Mouse (Mus musculus) heart, embryonic 11.5 days (tissue): Measurements from ENCODE around the gene Selenos. TPM values are rescaled to one million over a fixed set of nuclear protein-coding genes. Genes with fewer than 3 reads are reported as not detected.

Experiments
- ATAC-seq: fragments of 200-750 bp; cut with Nextera tagmentation; replicated peaks from 2 replicates; pipeline ENCODE4 v1.8.0; 2017; ENCODE audit warnings: moderate library complexity; ENCODE audit not compliant: insufficient number of reproducible peaks, low FRiP score, low TSS enrichment
- H3K27ac ChIP-seq: fragments of 300-500 bp; sonication (generic); 2 replicates; pipeline ENCODE4 v1.5.1; 2014; ENCODE audit warnings: mild to moderate bottlenecking, low read depth, low read length
- H3K27me3 ChIP-seq: fragments of 300-500 bp; sonication (generic); 2 replicates; pipeline ENCODE4 v1.6.1; 2014; ENCODE audit warnings: mild to moderate bottlenecking, low read length, mixed read lengths; ENCODE audit not compliant: control insufficient read depth, insufficient read depth
- H3K36me3 ChIP-seq: fragments of 300-500 bp; sonication (generic); 2 replicates; pipeline ENCODE4 v1.6.1; 2014; ENCODE audit warnings: mild to moderate bottlenecking, low read length, moderate library complexity, mixed read lengths; ENCODE audit not compliant: control insufficient read depth, insufficient read depth
- H3K4me1 ChIP-seq: fragments of 300-500 bp; sonication (generic); 2 replicates; pipeline ENCODE4 v1.6.1; 2014; ENCODE audit warnings: low read length; ENCODE audit not compliant: control insufficient read depth, insufficient read depth
- H3K4me2 ChIP-seq: fragments of 300-500 bp; sonication (generic); 2 replicates; pipeline ENCODE4 v1.6.1; 2014; ENCODE audit warnings: mild to moderate bottlenecking, moderate library complexity
- H3K4me3 ChIP-seq: fragments of 300-500 bp; sonication (generic); 2 replicates; pipeline ENCODE4 v1.5.1; 2014; ENCODE audit warnings: low read depth, low read length
- H3K9ac ChIP-seq: fragments of 300-500 bp; sonication (generic); 2 replicates; pipeline ENCODE4 v1.6.1; 2014; ENCODE audit warnings: mild to moderate bottlenecking, low read depth, low read length, moderate library complexity
- H3K9me3 ChIP-seq: fragments of 300-500 bp; sonication (generic); replicated peaks from 2 replicates; pipeline ENCODE4 v1.6.1; 2016; ENCODE audit warnings: low read length; ENCODE audit not compliant: control insufficient read depth
- WGBS: fragments of 180-500 bp; shearing (Covaris S2); extraction: QIAGEN DNeasy Blood & Tissue Kit; methylation state at CpG from one replicate; pipeline ENCODE4 v1.1.7; 2014; ENCODE audit not compliant: insufficient replicate concordance; 5-methylcytosine and 5-hydroxymethylcytosine counted together
- polyA plus RNA-seq: library from polyadenylated mRNA; unstranded; fragments of >200 nt; fragmentation: Nextera tagmentation; extraction: Ambion mirVana; gene quantifications from 2 replicates; pipeline ENCODE4 v1.2.1, GENCODE M21; 2014

Gene Selenos
- 76.4 and 85.5 TPM in 2 replicates for polyA plus RNA-seq

DNA sequence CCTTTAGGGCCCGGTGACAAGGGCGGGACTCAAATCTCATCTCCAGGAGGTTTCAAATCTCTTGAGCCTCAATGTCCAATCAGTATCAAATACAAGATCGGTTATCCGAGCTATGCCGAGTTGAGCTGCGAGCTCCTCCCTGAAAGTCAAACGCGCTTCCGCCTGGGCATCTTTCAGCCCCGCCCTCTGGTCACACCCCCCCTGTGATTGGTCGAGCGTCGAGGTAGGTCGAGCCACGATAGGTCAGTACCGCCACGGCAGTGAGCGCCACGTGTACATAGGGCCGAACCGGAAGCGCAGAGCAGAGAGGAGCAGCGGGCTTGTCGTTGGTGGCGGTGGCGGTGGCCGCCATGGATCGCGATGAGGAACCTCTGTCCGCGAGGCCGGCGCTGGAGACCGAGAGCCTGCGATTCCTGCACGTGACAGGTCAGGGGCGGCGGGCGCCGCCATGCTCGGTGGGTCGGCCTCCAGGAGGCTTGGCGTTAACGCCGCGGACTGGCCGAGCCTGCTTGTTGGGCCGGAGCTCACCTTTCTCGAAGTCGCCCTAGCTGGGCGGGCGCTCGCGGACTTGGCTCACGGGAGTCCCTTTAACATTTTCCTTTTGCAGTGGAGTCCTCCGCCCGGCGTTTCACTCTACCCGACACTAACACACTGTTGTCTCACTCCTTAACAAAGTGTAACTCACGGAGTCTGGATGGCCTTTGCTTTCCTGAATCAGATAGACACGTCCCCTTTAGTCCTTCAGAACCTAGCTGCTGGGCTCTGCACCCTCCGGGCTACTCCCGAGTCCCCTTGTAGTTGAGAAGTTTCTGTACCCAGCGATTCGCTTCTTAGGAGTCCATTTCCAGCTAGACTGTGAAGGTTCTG, at the start of gene Selenos:
Gene Selenos (plus strand): TSS at position 286 of the 867 bp plus-strand sequence.
- H3K9me3 ChIP-seq: no peaks in the 10 kb centered on the region
- peak within 1 kb of the TSS; percentile 75 for H3K4me3 ChIP-seq
- H3K27ac ChIP-seq: peak within 1 kb of the TSS; percentile 47; the same call in 1 of the 2 replicates
- peak within 1 kb of the TSS; percentile 83 for H3K4me2 ChIP-seq
- peaks cover 13% of the 10 kb centered on the region for H3K36me3 ChIP-seq
- peaks cover 8% of the 10 kb centered on the region; the same call in 1 of the 2 replicates for H3K4me1 ChIP-seq
- under 1% methylated on average over 65 of the region's 65 CpGs for WGBS
- ATAC-seq: peak; percentile 100
- H3K9ac ChIP-seq: peak within 1 kb of the TSS; percentile 74
- no peaks in the 10 kb centered on the region for H3K27me3 ChIP-seq

DNA sequence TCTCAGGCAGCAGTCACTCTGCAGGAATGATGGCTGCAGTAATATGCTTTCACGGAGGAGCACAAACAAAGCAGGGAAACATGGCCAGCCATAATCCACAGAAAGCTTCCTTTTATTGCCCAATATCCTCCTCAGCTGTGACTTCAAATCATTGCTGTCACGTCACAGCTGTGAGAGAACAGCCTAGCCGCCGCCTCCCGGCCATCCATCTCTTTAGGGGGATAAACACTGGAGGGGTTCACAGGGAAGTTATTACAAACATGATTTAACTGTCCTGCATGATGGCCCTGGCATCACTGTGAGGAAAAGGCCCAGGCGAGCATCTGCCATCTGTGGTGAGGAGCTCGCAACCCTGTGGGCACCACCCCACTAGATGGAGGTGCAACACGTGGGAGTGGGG, 42.6 kb upstream of the Selenos start:
- Histone ChIP-seq H3K27ac (no peak overlapping the region), H3K36me3 (no peaks in the 10 kb centered on the region), H3K4me1 (peaks cover 4% of the 10 kb centered on the region; the same call in 1 of the 2 replicates), H3K27me3 (peaks cover 9% of the 10 kb centered on the region), H3K4me2 (no peak overlapping the region), H3K4me3 (no peak overlapping the region), H3K9ac (no peak overlapping the region), H3K9me3 (no peaks in the 10 kb centered on the region)
- no peak for ATAC-seq
- WGBS: 73% methylated on average over 8 of the region's 8 CpGs

DNA sequence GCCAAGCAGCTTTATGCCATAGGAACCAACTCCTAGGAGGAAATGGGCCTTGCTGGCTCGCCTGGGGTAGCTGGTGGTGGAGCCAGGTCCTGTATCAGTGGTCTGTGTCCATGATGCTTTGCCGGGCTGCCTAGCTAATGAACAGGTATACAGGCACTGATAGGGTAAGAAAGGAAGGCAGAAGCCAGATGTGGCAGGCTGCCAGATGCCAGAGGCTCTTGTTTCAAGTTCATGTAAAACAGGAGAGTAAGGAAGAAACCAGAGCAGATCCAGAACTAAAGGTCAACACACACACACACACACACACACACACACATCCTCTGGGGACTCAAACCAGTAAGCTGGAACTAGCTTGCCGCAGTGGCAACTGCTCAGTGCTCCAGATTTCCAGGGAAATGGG, 41.2 kb upstream of the Selenos start:
- H3K9ac ChIP-seq: no peak overlapping the region
- no peak for ATAC-seq
- no peaks in the 10 kb centered on the region for H3K36me3 ChIP-seq
- H3K4me1 ChIP-seq: peaks cover 4% of the 10 kb centered on the region; the same call in 1 of the 2 replicates
- H3K4me3 ChIP-seq: no peak overlapping the region
- 56% methylated on average over 3 of the region's 3 CpGs for WGBS
- H3K27ac ChIP-seq: no peak overlapping the region
- no peaks in the 10 kb centered on the region for H3K9me3 ChIP-seq
- H3K4me2 ChIP-seq: no peak overlapping the region
- H3K27me3 ChIP-seq: peaks cover 9% of the 10 kb centered on the region

- peaks cover 4% of the 10 kb centered on the region; the same call in 1 of the 2 replicates for H3K4me1 ChIP-seq
- H3K4me2 ChIP-seq: no peak overlapping the region
- H3K9me3 ChIP-seq: no peaks in the 10 kb centered on the region
- H3K36me3 ChIP-seq: no peaks in the 10 kb centered on the region
- H3K27me3 ChIP-seq: peaks cover 9% of the 10 kb centered on the region
- H3K27ac ChIP-seq: no peak overlapping the region
- no peak overlapping the region for H3K4me3 ChIP-seq
- WGBS: 84% methylated on average over 11 of the region's 11 CpGs
- no peak for ATAC-seq
- no peak overlapping the region for H3K9ac ChIP-seq
Measured at GRCm38 (mm10) chr7:66038730-66039129, 40.7 kb upstream of the Selenos start.

DNA sequence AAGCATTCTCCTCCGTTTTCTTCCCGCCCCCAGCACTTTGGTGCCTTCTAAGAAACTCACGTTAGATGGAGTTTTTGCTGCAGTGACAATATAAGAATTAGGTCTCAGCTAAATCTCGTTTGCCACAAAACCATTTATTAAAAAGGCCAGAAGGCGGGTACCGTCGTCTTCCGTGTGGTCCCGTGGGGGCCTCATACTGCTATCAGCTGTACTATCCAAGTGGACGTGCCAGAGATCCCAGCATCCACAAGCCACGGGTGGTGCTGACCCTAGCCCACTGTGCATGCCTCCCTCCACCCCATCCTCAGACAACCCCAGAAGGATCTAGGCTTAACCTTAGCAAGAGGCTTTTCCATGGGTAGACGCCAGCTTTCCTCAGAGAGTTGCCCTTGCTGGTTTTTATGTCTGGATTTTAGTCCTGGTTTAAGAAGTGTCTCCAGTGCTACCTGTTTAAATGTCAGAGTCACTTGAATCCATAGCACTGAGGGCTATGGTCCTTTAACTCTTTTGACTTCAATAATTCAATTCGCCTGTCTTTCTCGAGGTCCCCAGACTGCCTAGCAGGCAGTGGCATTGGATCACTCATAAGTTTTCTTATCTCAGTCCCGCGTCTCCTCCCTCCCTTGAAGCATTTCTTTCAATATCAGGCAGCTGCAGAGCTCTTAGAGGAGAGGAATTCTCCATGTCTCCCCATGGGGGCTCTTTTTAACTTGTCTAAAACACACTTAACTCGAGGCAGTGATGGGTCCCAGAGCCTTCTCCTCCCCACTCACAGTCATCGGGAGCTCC, 39.2 kb upstream of the Selenos start:
- H3K9ac ChIP-seq: no peak overlapping the region

GRCm38 (mm10) chr7:66043552-66044459, 35.6 kb upstream of the Selenos start, which contains the start of gene Gm45213:
TSS of gene Gm45213 (plus strand) at chr7:66043602.
- H3K9ac ChIP-seq: no peak within 1 kb of the TSS
- no peak within 1 kb of the TSS for H3K4me3 ChIP-seq
- no peak for ATAC-seq
- H3K4me1 ChIP-seq: no peaks in the 10 kb centered on the region
- H3K36me3 ChIP-seq: no peaks in the 10 kb centered on the region
- no peak within 1 kb of the TSS for H3K27ac ChIP-seq
- no peak within 1 kb of the TSS for H3K4me2 ChIP-seq
- 76% methylated on average over 10 of the region's 10 CpGs for WGBS
- no peaks in the 10 kb centered on the region for H3K9me3 ChIP-seq
- peaks cover 17% of the 10 kb centered on the region for H3K27me3 ChIP-seq

More for the DNA sequence above, 39.2 kb upstream of the Selenos start:
- peaks cover 4% of the 10 kb centered on the region; the same call in 1 of the 2 replicates for H3K4me1 ChIP-seq
- H3K4me3 ChIP-seq: no peak overlapping the region
- no peak overlapping the region for H3K4me2 ChIP-seq
- WGBS: 65% methylated on average over 18 of the region's 18 CpGs
- no peaks in the 10 kb centered on the region for H3K36me3 ChIP-seq
- H3K27ac ChIP-seq: no peak overlapping the region
- ATAC-seq: no peak
- H3K27me3 ChIP-seq: peaks cover 10% of the 10 kb centered on the region
- no peaks in the 10 kb centered on the region for H3K9me3 ChIP-seq

GRCm38 (mm10) chr7:66044617-66045016, 34.8 kb upstream of the Selenos start:
- WGBS: 57% methylated on average over 9 of the region's 9 CpGs
- Histone ChIP-seq H3K27me3 (peaks cover 17% of the 10 kb centered on the region), H3K4me3 (no peak overlapping the region), H3K9me3 (no peaks in the 10 kb centered on the region), H3K27ac (no peak overlapping the region), H3K9ac (no peak overlapping the region), H3K4me2 (no peak overlapping the region), H3K36me3 (no peaks in the 10 kb centered on the region), H3K4me1 (no peaks in the 10 kb centered on the region)
- ATAC-seq: no peak
